Mouse (Mus musculus) sigmoid colon, adult 10 weeks (tissue): Measurements from ENCODE around the gene Aoc2. TPM values are rescaled to one million over a fixed set of nuclear protein-coding genes. Genes with fewer than 3 reads are reported as not detected.

ENCODE experiments used
- polyA plus RNA-seq: library from polyadenylated mRNA; stranded (reverse); fragments of 350-450 nt; fragmentation: Illumina TruSeq; extraction: RNeasy Lipid Tissue Mini Kit (QIAGEN cat#74804); gene quantifications from one replicate; pipeline ENCODE4 v1.2.3, GENCODE M21; 2014; ENCODE audit warnings: low read depth, low replicate concordance

Gene Aoc2
- 0.38 TPM for polyA plus RNA-seq

DNA sequence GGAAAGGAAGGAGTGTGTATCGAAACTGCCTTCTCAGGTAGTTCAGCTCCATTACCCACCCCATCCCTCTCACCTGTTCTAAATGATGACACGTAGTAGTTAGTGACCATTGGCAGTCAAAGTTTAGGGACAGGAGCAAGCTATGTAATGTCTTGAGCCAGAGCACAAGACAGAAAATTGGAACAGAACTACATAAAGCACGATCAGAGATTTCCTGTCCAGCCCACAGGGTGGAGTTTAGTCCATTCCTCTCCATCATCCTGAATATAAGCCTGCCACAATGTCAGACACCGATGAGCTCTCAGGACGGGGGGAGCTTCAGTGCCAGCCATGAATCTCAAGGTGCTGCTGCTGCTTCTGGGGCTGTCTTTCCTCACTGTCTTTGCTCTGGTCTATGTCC, at the start of gene Aoc2:
TSS of gene Aoc2 (plus strand) at position 301 of the 400 bp plus-strand sequence.

DNA sequence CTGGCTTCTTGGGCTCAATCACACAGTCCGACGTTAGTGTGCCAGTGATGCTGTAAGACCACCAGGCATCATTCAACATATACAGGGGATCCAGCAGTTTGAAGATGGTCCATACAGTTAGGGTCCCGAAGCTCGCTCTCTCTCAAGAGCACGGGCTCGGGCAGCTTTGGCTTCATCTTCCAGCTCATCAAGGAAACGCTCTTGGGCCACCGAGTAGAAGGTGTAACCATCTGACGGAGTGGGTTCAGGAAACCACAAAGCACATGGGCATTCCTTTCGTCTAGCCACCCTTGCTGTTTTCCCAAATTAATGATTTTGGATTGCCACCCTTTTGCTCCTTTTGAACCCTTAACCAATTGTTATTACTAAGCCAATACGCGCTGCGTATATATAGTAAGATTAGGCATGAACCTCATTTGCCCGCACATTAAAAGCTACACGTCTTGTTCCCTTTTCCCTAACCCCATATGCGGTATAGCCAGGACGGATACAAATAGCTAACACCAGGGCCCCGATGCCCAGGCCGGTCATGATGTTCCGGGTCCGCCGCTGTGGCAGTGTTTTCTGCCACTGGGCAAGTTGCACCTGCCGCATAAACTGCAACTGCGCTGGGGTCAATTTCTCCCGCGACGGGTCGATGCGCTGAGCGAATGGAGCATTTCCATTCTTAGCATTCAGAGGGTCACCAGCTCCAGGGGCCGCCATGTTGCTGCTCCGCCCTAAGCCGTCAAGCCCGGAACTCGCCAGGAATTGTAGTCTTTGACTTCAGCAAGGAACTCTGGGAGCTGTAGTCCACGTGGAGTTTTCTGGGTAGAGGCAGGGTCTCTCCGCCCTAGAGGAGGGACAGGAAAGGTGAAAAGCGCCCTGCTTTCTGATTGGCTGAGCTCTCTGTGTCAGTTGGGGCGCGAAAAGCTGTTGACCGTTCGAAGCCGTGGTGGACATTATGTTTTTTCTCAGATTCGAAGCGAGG, 46.4 kb upstream of the Aoc2 start, which contains the start of the genes Cntd1 and Coa3:
TSS of gene Cntd1 (plus strand) at position 790 of the 970 bp plus-strand sequence.
TSS of gene Coa3 (minus strand) at position 892 of the 970 bp plus-strand sequence.

DNA sequence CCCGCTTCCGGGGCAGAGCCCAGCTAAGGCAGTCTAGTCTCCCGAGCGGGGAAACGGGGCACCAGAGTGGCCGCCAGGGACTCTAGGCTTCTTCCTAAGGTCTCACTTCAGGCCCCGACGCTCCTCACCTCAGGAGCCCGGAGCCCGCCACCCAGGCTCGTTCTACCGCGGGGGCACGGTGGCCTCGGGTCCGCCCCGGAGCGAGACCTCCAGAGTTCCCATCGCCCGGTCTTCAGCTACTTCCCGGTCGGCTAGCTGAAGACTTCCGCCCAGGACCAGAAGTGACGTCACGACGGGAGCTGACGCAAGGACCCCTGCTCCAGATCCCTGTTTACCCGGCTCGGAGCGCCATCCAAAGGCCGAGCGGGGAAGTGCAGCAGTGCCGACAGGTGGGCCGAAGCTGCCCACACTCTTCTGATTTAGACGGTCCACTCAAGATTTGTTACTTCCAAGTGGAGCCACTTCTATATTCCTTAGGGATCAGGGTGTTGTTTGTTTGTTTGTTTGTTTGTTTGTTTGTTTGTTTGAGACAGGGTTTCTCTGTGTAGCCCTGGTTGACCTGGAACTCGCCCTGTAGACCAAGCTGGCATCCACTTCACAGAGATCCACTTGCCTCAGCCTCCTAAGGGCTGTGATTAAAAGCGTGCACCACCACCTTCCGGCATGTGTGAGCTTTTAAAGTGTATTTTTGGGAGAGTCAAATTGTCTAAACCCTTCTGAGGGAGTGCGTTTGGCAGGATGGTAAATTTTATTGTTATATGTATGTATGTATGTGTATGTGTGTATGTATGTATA, 22.7 kb upstream of the Aoc2 start, which contains the start of gene Becn1:
TSS of gene Becn1 (minus strand) at position 283 of the 795 bp plus-strand sequence.

DNA sequence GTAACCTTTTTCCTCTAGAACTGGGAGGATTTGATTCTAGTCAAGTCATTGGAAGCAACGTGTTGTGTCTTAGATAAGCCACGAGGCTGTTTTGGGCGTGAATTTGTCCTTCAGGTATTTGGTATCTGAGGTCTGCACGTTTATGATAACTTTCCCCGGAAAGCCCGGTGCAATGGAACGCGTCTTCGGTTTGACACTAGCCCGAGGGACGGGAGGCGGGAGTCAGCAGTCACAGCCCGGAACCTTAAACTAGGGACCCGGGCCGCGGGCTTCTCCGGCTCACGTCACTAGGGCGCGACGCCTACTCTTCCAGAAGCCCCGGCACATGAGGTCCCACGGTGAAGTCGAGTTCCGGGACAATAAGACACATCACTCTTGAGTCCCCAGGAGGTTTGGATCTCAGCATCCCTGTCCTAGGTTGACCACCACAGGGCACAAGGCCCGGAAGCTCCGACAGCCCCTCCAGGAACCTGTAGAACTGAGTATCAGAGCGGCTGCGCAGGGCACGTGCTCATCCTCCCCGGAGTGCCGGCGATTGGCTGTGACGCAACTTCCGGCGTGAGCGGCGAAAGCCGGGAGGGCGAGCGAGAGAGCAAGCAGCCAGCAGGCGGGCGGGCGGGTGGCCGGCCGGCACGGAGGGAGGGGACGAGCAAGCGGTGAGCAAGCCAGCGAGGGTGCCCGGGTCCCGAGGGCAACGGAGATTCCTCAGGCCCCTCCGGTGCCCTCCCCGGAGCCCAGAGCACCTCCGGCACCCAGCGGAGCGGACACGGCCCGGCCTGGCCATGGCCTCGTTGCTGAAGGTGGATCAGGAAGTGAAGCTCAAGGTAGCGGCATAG, 9.0 kb upstream of the Aoc2 start, which contains the start of gene Psme3:
TSS of gene Psme3 (plus strand) at position 549 of the 836 bp plus-strand sequence.

DNA sequence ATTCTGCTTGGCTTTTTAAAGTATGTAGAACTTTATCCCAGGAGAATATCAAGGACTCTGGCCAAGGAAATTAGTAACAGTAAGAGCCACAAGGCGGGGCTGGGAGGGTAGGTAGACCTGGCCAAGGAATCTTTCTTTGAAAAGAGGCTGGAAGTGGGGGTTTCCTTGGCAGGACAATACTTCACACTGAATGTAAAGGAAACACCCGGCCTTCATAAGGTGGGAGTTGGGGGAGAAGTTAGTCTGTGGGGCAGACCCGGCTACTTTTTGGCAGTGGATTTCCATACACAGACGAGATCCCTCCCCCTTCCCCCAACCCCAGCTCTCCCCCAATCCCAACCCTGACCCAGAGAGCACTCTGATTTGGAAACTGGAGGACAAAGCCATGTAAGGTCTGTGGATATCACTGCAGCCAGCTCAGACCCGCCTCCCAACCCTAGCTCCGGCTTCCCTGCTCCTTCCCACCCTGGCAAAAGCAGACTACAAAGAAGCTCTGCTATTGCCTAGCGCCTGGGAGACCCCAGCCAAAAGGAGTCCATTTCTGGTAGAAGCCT, 5.6 kb downstream of the Aoc2 start, which contains the start of gene Aoc3:
TSS of gene Aoc3 (plus strand) at position 235 of the 554 bp plus-strand sequence.

DNA sequence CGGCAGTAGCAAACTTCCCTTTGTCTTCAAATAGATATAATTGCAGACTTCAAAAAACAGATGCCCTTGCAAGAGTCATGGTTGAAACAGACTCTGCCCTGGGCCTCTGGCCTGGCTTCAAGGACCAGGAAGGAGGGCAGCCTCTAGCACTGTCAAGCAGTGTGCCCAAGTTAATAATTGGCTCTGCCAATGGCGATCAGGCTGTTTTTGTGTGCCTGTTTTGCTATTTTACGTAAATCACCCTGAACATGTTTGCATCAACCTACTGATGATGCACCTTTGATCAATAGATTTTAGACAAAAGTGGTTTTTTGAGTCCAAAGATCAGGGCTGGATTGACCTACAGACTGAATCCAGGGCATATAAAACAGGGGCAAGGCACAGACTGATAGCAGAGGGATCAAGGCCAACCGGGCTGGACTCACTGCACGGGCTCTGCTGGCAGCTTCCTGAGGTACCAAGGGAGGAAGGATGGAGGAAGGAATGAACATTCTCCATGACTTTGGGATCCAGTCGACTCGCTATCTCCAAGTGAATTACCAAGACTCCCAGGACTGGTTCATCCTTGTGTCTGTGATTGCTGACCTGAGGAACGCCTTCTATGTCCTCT, 42.6 kb downstream of the Aoc2 start, which contains the start of gene G6pc:
TSS of gene G6pc (plus strand) at position 236 of the 610 bp plus-strand sequence.

Other genes starting within 250 kb of the Aoc2 start
- not detected for gene Hsd17b1, start 246.7 kb upstream of the Aoc2 start, polyA plus RNA-seq
- gene Coasy, start 242.5 kb upstream of the Aoc2 start, polyA plus RNA-seq, result 2.2 TPM
- 98.1 TPM for gene Mlx, start 237.8 kb upstream of the Aoc2 start, polyA plus RNA-seq
- 0.88 TPM for gene Psmc3ip, start 229.6 kb upstream of the Aoc2 start, polyA plus RNA-seq
- 54.4 TPM for gene Retreg3, start 205.2 kb upstream of the Aoc2 start, polyA plus RNA-seq
- 0.98 TPM for gene Tubg1, start 205.1 kb upstream of the Aoc2 start, polyA plus RNA-seq
- gene Tubg2, start 169.2 kb upstream of the Aoc2 start, polyA plus RNA-seq, result 0.25 TPM
- 0.28 TPM for gene Cntnap1, start 154.5 kb upstream of the Aoc2 start, polyA plus RNA-seq
- gene Plekhh3, start 153.7 kb upstream of the Aoc2 start, polyA plus RNA-seq, result 1.8 TPM
- gene Ccr10, start 149.6 kb upstream of the Aoc2 start, polyA plus RNA-seq, result not detected
- gene Ezh1, start 98.6 kb upstream of the Aoc2 start, polyA plus RNA-seq, result 48.0 TPM
- gene Ramp2, start 79.0 kb upstream of the Aoc2 start, polyA plus RNA-seq, result 4.3 TPM
- 81.9 TPM for gene Vps25, start 71.4 kb upstream of the Aoc2 start, polyA plus RNA-seq
- 1.0 TPM for gene Wnk4, start 64.5 kb upstream of the Aoc2 start, polyA plus RNA-seq
- 8.1 TPM for gene Cntd1, start 46.1 kb upstream of the Aoc2 start, polyA plus RNA-seq
- gene Coa3, start 45.9 kb upstream of the Aoc2 start, polyA plus RNA-seq, result 9.6 TPM
- 138 TPM for gene Becn1, start 22.8 kb upstream of the Aoc2 start, polyA plus RNA-seq
- 161 TPM for gene Psme3, start 8.8 kb upstream of the Aoc2 start, polyA plus RNA-seq
- 15.5 TPM for gene Aoc3, start 5.5 kb downstream of the Aoc2 start, polyA plus RNA-seq
- gene G6pc, start 42.5 kb downstream of the Aoc2 start, polyA plus RNA-seq, result not detected
- gene Aarsd1, start 92.6 kb downstream of the Aoc2 start, polyA plus RNA-seq, result 5.4 TPM
- gene Gm27029, start 99.7 kb downstream of the Aoc2 start, polyA plus RNA-seq, result not detected
- 3.9 TPM for gene Rundc1, start 100.0 kb downstream of the Aoc2 start, polyA plus RNA-seq
- 4.9 TPM for gene Ptges3l, start 100.3 kb downstream of the Aoc2 start, polyA plus RNA-seq
- gene Rpl27, start 117.2 kb downstream of the Aoc2 start, polyA plus RNA-seq, result 57.4 TPM
- gene Ifi35, start 123.3 kb downstream of the Aoc2 start, polyA plus RNA-seq, result 2.3 TPM
- gene Rnd2, start 139.9 kb downstream of the Aoc2 start, polyA plus RNA-seq, result 3.3 TPM
- 1.4 TPM for gene Vat1, start 141.2 kb downstream of the Aoc2 start, polyA plus RNA-seq
- gene Brca1, start 226.9 kb downstream of the Aoc2 start, polyA plus RNA-seq, result 5.3 TPM
- 237 TPM for gene Nbr1, start 227.1 kb downstream of the Aoc2 start, polyA plus RNA-seq